Mouse (Mus musculus) thymus, postnatal 14 days (tissue): ENCODE measurements at regions not wholly inside any gene's neighbourhood (a gene's known extent, or its start where the extent isn't known, plus 50 kb on each side); places are given as distances from the start of the nearest gene placed in this dataset.
A peak's percentile ranks its signal among the peaks of the same experiment; 100 is the strongest.

ENCODE experiments used
- DNase-seq: peaks from one replicate; pipeline ENCODE4 v3.0.0; 2021

GRCm38 (mm10) chr3:151182132-151182531 lies 255.6 kb upstream of the Adgrl4 start:
- no peak for DNase-seq

DNA sequence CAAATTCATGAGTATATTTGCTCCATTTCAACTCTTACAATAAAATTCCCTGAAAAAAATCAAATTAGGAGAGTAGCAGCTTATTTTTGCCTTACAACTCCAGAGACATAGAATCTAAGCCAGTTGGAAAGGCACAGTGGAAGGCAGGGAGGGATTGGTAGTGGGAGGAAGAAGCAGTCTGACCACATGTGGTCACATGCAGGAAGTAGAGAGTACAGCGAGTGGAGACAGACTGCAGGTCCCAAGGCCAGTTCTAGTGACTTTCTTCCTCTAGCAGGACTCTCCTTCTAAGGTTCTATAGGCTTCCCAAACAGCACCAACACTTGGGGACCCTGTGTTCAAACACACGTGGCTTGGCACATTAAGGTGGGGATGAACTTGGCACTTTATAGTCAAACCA lies 245.6 kb upstream of the Adgrl4 start:
- DNase-seq, result no peak

DNA sequence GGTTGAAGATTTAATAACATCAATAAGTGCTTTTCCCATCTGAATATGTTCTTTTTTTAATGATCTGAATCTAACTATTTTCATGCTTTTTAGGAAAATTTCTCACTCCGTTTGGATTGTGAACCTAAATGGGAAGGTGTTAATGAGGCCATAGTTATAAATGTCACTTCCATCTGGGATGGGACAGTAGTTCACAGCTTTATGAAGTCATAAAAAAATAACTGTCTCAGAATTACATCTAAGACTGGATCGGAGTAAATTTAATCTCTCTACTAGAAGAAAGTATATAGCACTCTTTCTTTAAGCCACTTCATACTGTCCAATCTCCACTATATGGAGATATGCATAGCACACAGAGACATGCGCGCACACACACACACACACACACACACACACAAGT lies 226.7 kb upstream of the Adgrl4 start:
- no peak for DNase-seq

DNA sequence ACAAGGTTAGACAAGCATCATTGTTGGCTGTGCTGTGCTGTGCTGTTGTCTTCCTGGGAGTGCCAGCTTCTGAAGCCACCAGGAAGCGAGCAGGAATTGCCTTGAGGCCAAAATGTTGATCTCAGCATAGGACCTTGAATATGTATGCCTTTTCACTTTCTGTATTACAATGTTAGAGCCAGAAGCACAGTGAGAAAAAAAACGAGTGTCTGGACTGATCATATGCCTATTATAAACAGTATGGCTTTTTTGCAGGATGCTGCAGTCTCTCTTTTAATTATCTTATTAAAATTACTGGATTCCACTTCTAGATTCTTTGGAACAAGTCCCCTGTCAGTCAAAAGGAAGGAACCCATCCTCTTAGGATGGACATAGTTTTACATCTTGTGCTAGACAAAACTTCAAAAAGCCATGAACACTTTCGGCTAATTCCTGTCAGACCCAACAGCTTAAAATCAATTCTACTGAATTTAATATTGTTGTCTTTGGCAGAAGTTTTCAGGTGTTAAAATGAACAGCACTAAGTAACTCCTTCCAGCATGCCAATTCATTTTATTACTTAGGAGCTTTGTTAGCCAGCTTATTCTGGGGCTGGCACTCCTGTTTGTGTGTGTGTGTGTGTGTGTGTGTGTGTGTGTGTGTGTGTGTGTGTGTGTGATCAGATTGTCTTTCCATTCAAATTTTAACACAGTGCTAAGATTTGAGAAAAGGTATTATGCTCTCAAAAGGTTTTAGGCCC lies 220.8 kb upstream of the Adgrl4 start:
- no peak for DNase-seq

DNA sequence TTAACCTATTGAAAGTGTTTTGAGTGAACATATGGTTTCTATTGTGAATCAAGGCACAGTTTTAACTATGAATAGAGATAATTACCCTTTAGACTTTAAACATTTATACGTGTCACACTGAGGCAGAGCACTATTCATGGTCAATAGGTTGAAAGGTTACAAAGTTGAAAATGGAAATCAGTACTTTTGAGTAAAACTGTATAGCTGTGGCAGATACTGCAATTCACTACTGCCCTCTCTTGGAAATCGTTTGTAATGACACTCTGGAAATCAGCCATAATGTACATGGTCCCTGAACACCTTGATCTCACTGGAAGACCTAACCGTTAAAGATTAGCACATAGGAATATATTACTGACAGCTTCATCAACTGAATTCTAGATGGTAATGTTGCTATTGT lies 215.3 kb upstream of the Adgrl4 start:
- DNase-seq, result no peak

DNA sequence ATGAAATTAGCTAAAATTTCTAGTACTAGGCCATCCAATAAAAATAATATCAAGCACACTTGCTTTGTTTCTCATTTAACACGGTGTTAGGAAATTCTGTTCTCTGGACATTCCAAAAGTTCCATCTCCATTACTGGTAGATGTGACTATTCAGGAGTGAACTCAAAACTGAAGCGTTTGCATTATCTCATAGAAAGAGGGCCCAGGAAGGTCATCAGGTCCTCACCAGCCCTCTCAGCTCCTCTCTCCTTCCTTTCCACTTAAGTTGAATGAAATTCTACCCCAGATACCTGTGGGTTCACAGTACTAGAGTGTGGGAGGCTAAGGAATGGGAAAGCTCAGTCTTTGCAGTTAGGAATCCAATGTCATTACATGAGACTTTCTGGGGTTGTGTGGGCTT lies 185.2 kb upstream of the Adgrl4 start:
- DNase-seq, result no peak

DNA sequence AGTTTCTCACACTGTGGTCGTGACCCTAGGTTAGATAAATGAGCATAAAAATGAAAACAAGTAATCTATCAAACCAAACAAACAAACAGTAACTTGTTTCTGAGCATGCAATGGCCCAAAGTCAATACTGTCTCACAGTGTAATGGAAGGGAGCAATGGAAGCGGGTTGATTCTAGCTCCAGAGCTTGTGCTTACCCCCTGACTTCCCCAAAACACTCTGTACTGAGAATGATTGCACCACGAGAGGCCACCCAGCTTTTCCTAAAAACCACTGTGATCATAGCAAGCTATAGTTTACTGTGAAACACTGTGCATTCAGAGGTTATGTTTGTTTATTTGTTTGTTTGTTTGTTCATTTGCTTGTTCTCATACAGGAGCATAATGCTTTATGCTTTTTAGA lies 174.9 kb upstream of the Adgrl4 start:
- DNase-seq, result no peak

DNA sequence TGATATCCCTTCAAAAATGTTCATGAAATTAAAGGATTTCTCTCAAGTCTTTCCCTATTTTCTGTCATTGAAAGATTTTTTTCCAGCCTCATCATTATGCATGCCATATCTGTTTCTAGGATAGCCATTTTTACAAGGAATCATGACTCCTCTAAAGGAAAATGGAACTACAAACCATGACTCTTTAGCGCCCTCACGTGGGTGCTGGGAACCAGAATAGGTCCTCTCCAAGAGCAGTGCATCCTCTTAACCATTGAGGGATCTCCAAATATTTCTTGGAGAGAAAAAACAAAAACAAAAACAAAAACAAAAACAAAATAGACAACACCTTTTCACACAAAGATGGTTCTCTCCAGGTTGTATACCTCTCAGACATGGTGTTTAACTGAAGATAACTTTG lies 172.0 kb upstream of the Adgrl4 start:
- no peak for DNase-seq

- no peak for DNase-seq
Observed at GRCm38 (mm10) chr3:151269514-151269913, 168.2 kb upstream of the Adgrl4 start.

DNA sequence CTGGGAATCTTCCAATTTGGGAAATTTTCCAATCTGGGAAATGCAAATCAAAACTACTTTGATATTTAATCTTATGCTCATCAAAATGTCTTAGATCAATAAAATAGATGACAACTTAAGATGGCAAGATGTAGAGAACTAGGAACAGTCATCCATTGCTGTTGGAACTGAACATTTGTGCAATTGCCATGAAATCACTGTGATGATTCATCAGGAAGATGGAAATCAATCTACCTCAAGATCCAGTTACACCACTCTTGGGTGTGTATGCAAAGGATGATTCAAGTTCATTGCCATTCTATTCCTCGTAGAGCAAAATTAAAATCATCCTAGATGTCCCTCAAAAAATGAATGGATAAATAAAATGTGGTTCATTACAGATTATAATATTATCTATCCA lies 153.9 kb upstream of the Adgrl4 start:
- DNase-seq, result no peak

DNA sequence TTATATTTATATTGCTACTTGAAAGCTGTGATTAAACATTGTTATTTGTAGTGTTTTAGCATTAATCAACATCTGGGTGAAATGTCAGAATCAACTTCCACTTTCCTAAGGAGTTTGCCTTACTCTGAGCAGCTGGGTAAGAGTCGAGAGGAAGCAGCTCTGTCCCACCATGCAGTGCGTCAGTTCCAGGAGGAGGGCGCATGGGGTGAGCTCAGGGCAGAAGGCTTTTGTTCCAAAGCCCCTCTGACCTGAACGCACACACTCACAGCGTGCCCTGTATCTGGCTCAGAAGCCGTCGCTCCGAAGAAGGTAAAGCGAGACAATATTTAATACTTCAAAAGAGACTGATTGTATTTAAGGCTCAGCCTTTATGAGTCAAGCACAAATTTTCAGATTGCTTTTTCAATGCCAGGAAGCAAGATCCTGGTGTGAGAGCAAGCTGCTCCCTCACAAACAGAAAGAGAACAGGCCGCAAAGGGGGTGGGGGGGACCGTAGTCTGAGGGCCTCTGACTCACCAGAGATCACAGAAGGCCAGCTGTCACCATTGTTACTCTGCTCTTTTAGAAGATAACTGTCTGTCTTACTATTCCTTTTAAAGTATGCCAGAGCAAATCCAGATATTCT lies 143.6 kb upstream of the Adgrl4 start:
- DNase-seq, result peak; percentile 44

GRCm38 (mm10) chr3:151294606-151295005 lies 143.1 kb upstream of the Adgrl4 start:
- no peak for DNase-seq

- no peak for DNase-seq
Observed at GRCm38 (mm10) chr3:151295027-151295426, 142.7 kb upstream of the Adgrl4 start.

DNA sequence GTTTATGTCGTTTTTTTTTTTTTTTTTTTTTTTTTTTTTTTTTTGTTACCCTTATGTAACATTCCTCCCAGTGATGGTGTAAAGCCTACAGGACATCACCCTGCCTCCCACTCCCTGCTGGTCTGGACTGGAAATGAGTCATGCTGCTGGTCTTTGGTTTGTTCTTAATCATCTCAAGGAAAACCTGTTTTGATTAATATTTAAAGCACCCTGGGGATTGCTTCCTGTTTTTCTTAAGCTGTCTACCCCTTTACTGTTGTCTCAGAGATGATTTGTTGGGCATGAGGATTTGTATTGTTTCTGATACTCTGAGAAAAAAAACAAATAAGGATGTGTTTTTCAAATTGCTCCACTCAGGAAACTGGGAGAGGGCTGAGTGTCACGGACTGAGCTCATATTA lies 139.4 kb upstream of the Adgrl4 start:
- DNase-seq, result no peak

- DNase-seq, result no peak
Observed at GRCm38 (mm10) chr3:151305402-151305801, 132.3 kb upstream of the Adgrl4 start.

GRCm38 (mm10) chr3:151307975-151308374 lies 129.7 kb upstream of the Adgrl4 start:
- DNase-seq, result no peak

- DNase-seq, result no peak
Observed at GRCm38 (mm10) chr3:151323835-151324234, 113.9 kb upstream of the Adgrl4 start.

GRCm38 (mm10) chr3:151329801-151330200 lies 107.9 kb upstream of the Adgrl4 start:
- no peak for DNase-seq

GRCm38 (mm10) chr3:151331906-151332305 lies 105.8 kb upstream of the Adgrl4 start:
- no peak for DNase-seq

DNA sequence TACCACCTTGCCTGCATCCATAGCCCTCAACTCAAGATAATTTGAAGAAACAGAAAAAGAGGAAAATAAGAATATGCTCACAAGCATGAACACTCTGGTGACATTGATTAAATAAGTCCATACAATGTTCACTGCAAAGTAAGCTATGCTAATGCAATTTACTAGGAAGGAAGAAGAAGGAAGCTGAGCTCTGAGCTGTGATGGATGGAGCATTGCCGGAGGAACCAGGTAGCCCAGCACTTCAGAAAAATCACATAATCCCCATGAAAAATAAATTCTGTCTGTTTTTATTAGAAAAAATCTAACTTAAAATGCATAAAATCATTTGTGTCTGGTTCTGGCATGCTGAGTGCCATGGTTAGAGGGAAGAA lies 105.4 kb upstream of the Adgrl4 start:
- DNase-seq, result no peak

GRCm38 (mm10) chr3:151332688-151333452 lies 104.8 kb upstream of the Adgrl4 start:
- DNase-seq, result no peak

DNA sequence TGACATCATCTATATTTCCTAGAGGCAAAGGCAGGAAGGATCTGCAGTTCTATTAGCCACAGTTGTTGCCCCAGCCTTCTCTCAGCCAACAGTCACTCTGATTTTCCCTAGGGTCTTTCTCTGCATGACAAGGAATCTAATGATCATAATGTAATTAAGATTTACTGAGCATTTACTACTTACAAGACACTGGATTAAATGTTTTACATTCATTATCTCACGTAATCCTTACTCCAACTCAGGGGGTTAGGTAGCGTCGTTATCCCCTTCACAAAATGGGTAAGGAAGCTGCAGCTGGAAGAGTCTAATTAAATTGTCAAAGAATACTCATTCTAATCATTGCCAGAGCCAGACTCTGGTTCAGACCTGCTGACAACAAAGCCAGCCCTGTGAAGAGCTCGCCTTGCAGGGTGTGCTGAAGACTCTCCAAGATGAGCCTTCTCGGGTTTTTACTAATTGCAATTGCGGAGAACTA lies 103.8 kb upstream of the Adgrl4 start:
- no peak for DNase-seq

DNA sequence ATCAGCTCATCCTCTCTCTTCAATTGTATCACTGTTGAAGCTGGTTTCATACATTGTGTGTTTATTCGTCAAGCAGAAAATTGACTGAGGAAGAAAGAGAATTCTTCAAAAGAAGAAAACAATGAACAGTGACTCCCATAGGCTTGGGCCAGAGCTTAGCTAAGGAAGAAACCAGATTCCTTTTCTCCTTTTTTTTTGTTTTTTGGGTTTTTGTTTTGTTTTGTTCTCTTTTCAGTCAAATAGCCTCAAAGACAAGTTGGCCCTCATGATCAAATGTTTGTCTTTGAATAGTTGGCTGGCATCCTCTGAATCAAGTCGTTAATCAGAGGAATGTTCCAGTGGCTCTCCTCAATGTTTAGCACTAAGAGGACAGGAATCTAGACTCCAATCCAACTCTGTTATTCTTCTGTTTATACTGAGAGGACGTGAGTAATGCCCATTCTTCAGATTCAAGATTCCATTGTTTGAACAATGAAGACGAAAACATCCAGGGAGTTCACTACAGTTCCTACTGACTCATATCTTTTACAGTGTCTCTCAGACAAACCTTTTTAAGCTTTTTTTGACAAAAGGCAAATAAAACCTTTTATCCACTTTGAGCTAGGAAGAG lies 86.1 kb upstream of the Adgrl4 start:
- DNase-seq, result no peak

DNA sequence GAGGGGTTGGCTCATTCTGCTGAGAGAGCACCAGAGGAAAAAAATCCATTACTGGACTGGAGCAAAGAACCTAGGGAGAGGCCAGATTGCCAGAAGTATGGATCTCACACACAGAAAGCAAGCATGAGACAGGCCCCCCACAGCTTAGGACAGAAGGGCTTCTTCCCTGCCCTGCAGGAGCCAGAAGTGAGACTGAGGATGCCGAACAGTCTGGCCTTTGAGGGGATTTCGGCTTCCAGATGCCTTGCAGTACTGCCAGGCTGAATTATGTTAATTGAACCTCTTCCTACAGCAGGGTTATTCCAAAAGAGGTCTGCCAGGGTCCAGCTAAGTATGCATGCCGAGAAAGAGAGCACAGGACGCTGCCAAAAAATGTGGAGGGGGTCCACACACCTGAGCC lies 71.4 kb upstream of the Adgrl4 start:
- DNase-seq, result no peak
